ENCODE assay signal across 8 mouse cellular contexts in the genomic region with DNA sequence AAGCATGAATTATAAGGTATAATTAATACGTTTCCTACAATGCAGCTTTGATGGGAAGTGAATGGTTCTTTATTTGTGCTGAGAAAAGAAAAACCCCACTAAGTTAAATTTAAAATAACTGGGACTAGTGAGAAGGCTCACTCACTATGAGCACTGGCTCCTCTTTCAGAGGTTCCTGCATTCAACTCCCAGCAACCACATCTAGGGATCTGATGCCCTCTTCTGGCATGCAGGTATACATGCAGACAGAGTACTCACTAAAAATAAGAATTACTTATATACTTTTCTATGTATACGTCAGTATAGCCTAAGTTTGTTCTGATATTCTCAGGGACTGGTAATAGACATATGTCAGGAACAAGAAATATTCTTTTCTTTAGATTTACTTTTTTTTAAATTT. TPM values are rescaled to one million over a fixed set of nuclear protein-coding genes. Genes with fewer than 3 reads are reported as not detected.
DNase-seq lines count a peak whose midpoint lies in the region; ATAC-seq lines count a peak whose summit lies in the region.
"Had no signal": no experiment of that assay in that cellular context is flagged by ENCODE, and none has a peak within 500 bp of the region (broad histone marks: within the 10 kb centered on the region; RNA-seq: fewer than 3 reads in every experiment).

No protein-coding gene starts in this region.

- H3K36me3 ChIP-seq in limb, embryonic 11.5 days (ENCODE audit: control insufficient read depth, insufficient read depth, low read length): no peaks in the 10 kb centered on the region
- no peaks in the 10 kb centered on the region for H3K36me3 ChIP-seq in limb, embryonic 10.5 days
- no peaks in the 10 kb centered on the region for H3K36me3 ChIP-seq in forebrain, embryonic 13.5 days (ENCODE audit: poor library complexity, severe bottlenecking)
- H3K36me3 ChIP-seq: intestine, embryonic 15.5 days had no signal

- no peak overlapping the region for H3K27ac ChIP-seq in limb, embryonic 11.5 days (replicated peaks; ENCODE audit: low read depth, low read length)
- no peak overlapping the region for H3K27ac ChIP-seq in limb, embryonic 10.5 days
- H3K27ac ChIP-seq in forebrain, embryonic 13.5 days: no peak overlapping the region
- H3K27ac ChIP-seq: intestine, embryonic 15.5 days had no signal

- H3K9me3 ChIP-seq in limb, embryonic 11.5 days (ENCODE audit: control insufficient read depth, low read length): no peaks in the 10 kb centered on the region
- no peaks in the 10 kb centered on the region for H3K9me3 ChIP-seq in limb, embryonic 10.5 days (replicated peaks)
- no peaks in the 10 kb centered on the region for H3K9me3 ChIP-seq in forebrain, embryonic 13.5 days (replicated peaks)
- H3K9me3 ChIP-seq: intestine, embryonic 15.5 days had no signal

- H3K4me2 ChIP-seq in limb, embryonic 11.5 days (ENCODE audit: low read depth, severe bottlenecking): no peak overlapping the region
- H3K4me2 ChIP-seq in forebrain, embryonic 13.5 days: no peak overlapping the region
- H3K4me2 ChIP-seq: intestine, embryonic 15.5 days had no signal

- H3K4me1 ChIP-seq in limb, embryonic 11.5 days (ENCODE audit: control insufficient read depth, insufficient read depth, low read length): no peaks in the 10 kb centered on the region
- H3K4me1 ChIP-seq in limb, embryonic 10.5 days: no peaks in the 10 kb centered on the region
- 0 out of 2 replicates have a peak, but pooled peaks cover 3% of the 10 kb centered on the region for H3K4me1 ChIP-seq in forebrain, embryonic 13.5 days
- H3K4me1 ChIP-seq: intestine, embryonic 15.5 days had no signal

- H3K9ac ChIP-seq in limb, embryonic 11.5 days (ENCODE audit: low read length): no peak overlapping the region
- H3K9ac ChIP-seq in forebrain, embryonic 13.5 days: no peak overlapping the region
- H3K9ac ChIP-seq: intestine, embryonic 15.5 days had no signal

- WGBS in limb, embryonic 11.5 days: 59% methylated on average over 2 of the region's 2 CpGs
- WGBS in limb, embryonic 10.5 days: 59% methylated on average over 2 of the region's 2 CpGs
- WGBS in forebrain, embryonic 13.5 days: 58% methylated on average over 2 of the region's 2 CpGs

- H3K4me3 ChIP-seq in limb, embryonic 11.5 days (ENCODE audit: low read depth, low read length): no peak overlapping the region
- no peak overlapping the region for H3K4me3 ChIP-seq in limb, embryonic 10.5 days
- no peak overlapping the region for H3K4me3 ChIP-seq in forebrain, embryonic 13.5 days
- H3K4me3 ChIP-seq: intestine, embryonic 15.5 days had no signal

- no peak for ATAC-seq in limb, embryonic 11.5 days (ENCODE audit: insufficient number of reproducible peaks, low FRiP score, low TSS enrichment, low read depth)
- 0 out of 2 replicates have a peak, but pooled peaks have one; percentile 56 for ATAC-seq in forebrain, embryonic 13.5 days
- ATAC-seq: intestine, embryonic 15.5 days had no signal

- DNase-seq in limb, embryonic 11.5 days (ENCODE audit: low spot score): peak; percentile 42
- DNase-seq in limb, embryonic 10.5 days (ENCODE audit: low spot score): no peak
- peak; percentile 66 for DNase-seq in NIH3T3 (ENCODE audit: low read depth)
- DNase-seq in retina, embryonic 14.5 days (ENCODE audit: low spot score): peak; percentile 40
- DNase-seq in left cerebral cortex, adult 8-10 months (ENCODE audit: low spot score in 2 of 2): no peak
- no peak for DNase-seq in kidney, postnatal 25 days

- H3K27me3 ChIP-seq in limb, embryonic 11.5 days (ENCODE audit: control insufficient read depth, insufficient read depth, low read length): no peaks in the 10 kb centered on the region
- no peaks in the 10 kb centered on the region for H3K27me3 ChIP-seq in limb, embryonic 10.5 days (ENCODE audit: low read depth, poor library complexity, severe bottlenecking)
- H3K27me3 ChIP-seq in forebrain, embryonic 13.5 days: no peaks in the 10 kb centered on the region
- H3K27me3 ChIP-seq: intestine, embryonic 15.5 days had no signal

RNA-seq across cellular contexts. Expression of gene Irak1bp1, which starts 24.7 kb away (rescaled TPM):
- polyA plus RNA-seq in limb, embryonic 11.5 days (2014; fragmentation: Nextera tagmentation; extraction: Ambion mirVana): 31.3 and 31.4 TPM in 2 replicates
- 22.4 and 23.2 TPM in 2 replicates for polyA plus RNA-seq in limb, embryonic 10.5 days (2016; fragmentation: Nextera tagmentation; extraction: Ambion mirVana)
- 30.8 and 31.8 TPM in 2 replicates for polyA plus RNA-seq in forebrain, embryonic 13.5 days (2015; fragmentation: Nextera tagmentation; extraction: Ambion mirVana)
- 10 to 100 TPM; 15.0 to 17.6 (median 16.6) TPM for total RNA-seq in left cerebral cortex, adult 8-10 months (2022)

Comparison
In these comparisons a context has a peak if more than half of its experiments do, and no peak if none do; other contexts are left out.
1. DNase-seq: peak in limb, embryonic 11.5 days (single experiment), NIH3T3 (single experiment) and retina, embryonic 14.5 days (single experiment); none in limb, embryonic 10.5 days (single experiment), left cerebral cortex, adult 8-10 months (0 of 2) and kidney, postnatal 25 days (0 of 2).